Mouse (Mus musculus) G1E-ER4 (cell line): ENCODE measurements around the gene Ppp6r2. TPM values are rescaled to one million over a fixed set of nuclear protein-coding genes. Genes with fewer than 3 reads are reported as not detected.

Experiments
- GATA1 ChIP-seq: IDR thresholded peaks from one replicate; pipeline ENCODE4 v1.8.0; 2012; ENCODE audit warnings: low read length, inconsistent platforms
- polyA plus RNA-seq: library from polyadenylated mRNA; stranded (reverse); fragments of >175 nt; gene quantifications from 2 replicates; pipeline ENCODE4 v1.2.3, GENCODE M21; 2012

Ppp6r2 gene
- polyA plus RNA-seq, 1 experiment = 336 TPM

GRCm38 (mm10) chr15:89178954-89179629 is 32.3 kb upstream of the Ppp6r2 start:
- TF ChIP-seq GATA1 = no peak

GRCm38 (mm10) chr15:89179630-89179964 is 31.8 kb upstream of the Ppp6r2 start:
- no peak for TF ChIP-seq GATA1

GRCm38 (mm10) chr15:89180081-89180541 is 31.2 kb upstream of the Ppp6r2 start:
- no peak for TF ChIP-seq GATA1

GRCm38 (mm10) chr15:89180571-89181229 is 30.7 kb upstream of the Ppp6r2 start, which contains the start of gene Plxnb2:
TSS of gene Plxnb2 (minus strand) at chr15:89180788.
- TF ChIP-seq GATA1 = no peak

- no peak for TF ChIP-seq GATA1
Observed at GRCm38 (mm10) chr15:89181561-89182270, 29.6 kb upstream of the Ppp6r2 start.

- no peak for TF ChIP-seq GATA1
Observed at GRCm38 (mm10) chr15:89182328-89182741, 29.0 kb upstream of the Ppp6r2 start.

GRCm38 (mm10) chr15:89182842-89183241 is 28.5 kb upstream of the Ppp6r2 start:
- no peak for TF ChIP-seq GATA1

- no peak for TF ChIP-seq GATA1
Observed at GRCm38 (mm10) chr15:89184141-89184936, 27.0 kb upstream of the Ppp6r2 start.

- no peak for TF ChIP-seq GATA1
Observed at GRCm38 (mm10) chr15:89184937-89185227, 26.5 kb upstream of the Ppp6r2 start.

GRCm38 (mm10) chr15:89195261-89195681 is 16.1 kb upstream of the Ppp6r2 start:
- TF ChIP-seq GATA1 = no peak

GRCm38 (mm10) chr15:89195690-89196312 is 15.6 kb upstream of the Ppp6r2 start:
- TF ChIP-seq GATA1 = no peak

- TF ChIP-seq GATA1 = no peak
Observed at GRCm38 (mm10) chr15:89196313-89196706, 15.0 kb upstream of the Ppp6r2 start, which contains the start of gene Dennd6b. TSS of gene Dennd6b (minus strand) at chr15:89196496.

GRCm38 (mm10) chr15:89197056-89197455 is 14.3 kb upstream of the Ppp6r2 start:
- no peak for TF ChIP-seq GATA1

GRCm38 (mm10) chr15:89207457-89207856 is 3.9 kb upstream of the Ppp6r2 start:
- no peak for TF ChIP-seq GATA1
